Mouse (Mus musculus): Measurements from ENCODE around the gene Ehbp1.

- no peak for TF ChIP-seq GATA1 (IDR thresholded peaks at IDR 0.05; ENCODE audit: low read length)
- no peak for TF ChIP-seq TAL1 (IDR thresholded peaks at IDR 0.05; ENCODE audit: low read length)
Observed at GRCm38 (mm10) chr11:22194607-22195006, 147.5 kb downstream of the Ehbp1 start.

All from erythroblast, embryonic 14.5 days (primary cell).